Mouse (Mus musculus): ENCODE measurements around the gene Ttc17.

DNA sequence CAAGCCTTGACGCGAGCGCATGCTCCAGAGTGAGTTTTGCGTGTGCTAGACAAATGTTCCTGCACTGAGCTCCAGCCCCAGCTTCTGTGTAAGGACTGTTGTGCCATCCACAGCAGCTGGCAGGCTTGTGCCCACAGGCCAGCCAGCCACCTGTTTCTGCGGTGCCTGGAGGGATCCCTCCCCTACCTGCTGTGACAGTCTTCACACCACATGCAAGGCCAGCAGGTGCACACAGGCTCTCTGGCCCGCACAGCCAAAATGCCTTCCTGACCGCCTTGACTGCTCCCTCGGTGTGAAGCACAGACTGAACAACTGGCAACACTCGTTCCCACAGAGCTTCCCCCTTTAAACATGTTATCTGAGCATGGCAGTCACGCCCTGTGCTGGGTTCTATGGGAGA, 102.5 kb downstream of the Ttc17 start:
- TF ChIP-seq CTCF (conservative IDR thresholded peaks at IDR 0.05; ENCODE audit: low read length) (no peak), NANOG (IDR thresholded peaks at IDR 0.05; ENCODE audit: borderline replicate concordance, low read length) (no peak)
